Mouse (Mus musculus) Muller cell, postnatal 12 days (primary cell): ENCODE data around the gene Ncoa3.
"Not testable (repeated sequence)": the region's sequence is repeated elsewhere in the genome, so short reads cannot be mapped to it uniquely, and the experiment has no call there.

ENCODE experiments used
- DNase-seq: peaks from one replicate; pipeline ENCODE4 v3.0.0-alpha.2; 2015; ENCODE audit errors: inconsistent ontology term

Ncoa3 gene

GRCm38 (mm10) chr2:165992270-165993172 is at the start of gene Ncoa3:
TSS of gene Ncoa3 (plus strand) at chr2:165992636.
- DNase-seq = peak; percentile 96

GRCm38 (mm10) chr2:165943113-165943512 is 49.3 kb upstream of the Ncoa3 start:
- no peak for DNase-seq

- no peak for DNase-seq
Observed at GRCm38 (mm10) chr2:165944576-165945351, 47.7 kb upstream of the Ncoa3 start.

- DNase-seq = no peak
Observed at GRCm38 (mm10) chr2:165946046-165946564, 46.3 kb upstream of the Ncoa3 start.

GRCm38 (mm10) chr2:165948007-165948406 is 44.4 kb upstream of the Ncoa3 start:
- DNase-seq = no peak

GRCm38 (mm10) chr2:165948785-165949184 is 43.7 kb upstream of the Ncoa3 start:
- not testable (repeated sequence) for DNase-seq

GRCm38 (mm10) chr2:165949719-165950118 is 42.7 kb upstream of the Ncoa3 start:
- DNase-seq = no peak

GRCm38 (mm10) chr2:165951432-165952068 is 40.9 kb upstream of the Ncoa3 start:
- DNase-seq = no peak

GRCm38 (mm10) chr2:165954872-165955271 is 37.6 kb upstream of the Ncoa3 start:
- no peak for DNase-seq

GRCm38 (mm10) chr2:165955386-165955785 is 37.0 kb upstream of the Ncoa3 start:
- no peak for DNase-seq

GRCm38 (mm10) chr2:165956096-165956740 is 36.2 kb upstream of the Ncoa3 start:
- no peak for DNase-seq

- no peak for DNase-seq
Observed at GRCm38 (mm10) chr2:165957257-165957828, 35.1 kb upstream of the Ncoa3 start.

GRCm38 (mm10) chr2:165958556-165958955 is 33.9 kb upstream of the Ncoa3 start:
- DNase-seq = peak; percentile 26

GRCm38 (mm10) chr2:165960695-165961094 is 31.7 kb upstream of the Ncoa3 start:
- no peak for DNase-seq

- no peak for DNase-seq
Observed at GRCm38 (mm10) chr2:165962824-165963223, 29.6 kb upstream of the Ncoa3 start.

- no peak for DNase-seq
Observed at GRCm38 (mm10) chr2:165964121-165964520, 28.3 kb upstream of the Ncoa3 start.

GRCm38 (mm10) chr2:165967076-165967475 is 25.4 kb upstream of the Ncoa3 start:
- DNase-seq = no peak

GRCm38 (mm10) chr2:165967823-165968555 is 24.4 kb upstream of the Ncoa3 start:
- peak; percentile 71 for DNase-seq

- peak; percentile 83 for DNase-seq
Observed at GRCm38 (mm10) chr2:165968876-165969275, 23.6 kb upstream of the Ncoa3 start.

- DNase-seq = no peak
Observed at GRCm38 (mm10) chr2:165969391-165969790, 23.0 kb upstream of the Ncoa3 start.
